33 mouse cellular contexts compared by ENCODE assay signal in the genomic region with DNA sequence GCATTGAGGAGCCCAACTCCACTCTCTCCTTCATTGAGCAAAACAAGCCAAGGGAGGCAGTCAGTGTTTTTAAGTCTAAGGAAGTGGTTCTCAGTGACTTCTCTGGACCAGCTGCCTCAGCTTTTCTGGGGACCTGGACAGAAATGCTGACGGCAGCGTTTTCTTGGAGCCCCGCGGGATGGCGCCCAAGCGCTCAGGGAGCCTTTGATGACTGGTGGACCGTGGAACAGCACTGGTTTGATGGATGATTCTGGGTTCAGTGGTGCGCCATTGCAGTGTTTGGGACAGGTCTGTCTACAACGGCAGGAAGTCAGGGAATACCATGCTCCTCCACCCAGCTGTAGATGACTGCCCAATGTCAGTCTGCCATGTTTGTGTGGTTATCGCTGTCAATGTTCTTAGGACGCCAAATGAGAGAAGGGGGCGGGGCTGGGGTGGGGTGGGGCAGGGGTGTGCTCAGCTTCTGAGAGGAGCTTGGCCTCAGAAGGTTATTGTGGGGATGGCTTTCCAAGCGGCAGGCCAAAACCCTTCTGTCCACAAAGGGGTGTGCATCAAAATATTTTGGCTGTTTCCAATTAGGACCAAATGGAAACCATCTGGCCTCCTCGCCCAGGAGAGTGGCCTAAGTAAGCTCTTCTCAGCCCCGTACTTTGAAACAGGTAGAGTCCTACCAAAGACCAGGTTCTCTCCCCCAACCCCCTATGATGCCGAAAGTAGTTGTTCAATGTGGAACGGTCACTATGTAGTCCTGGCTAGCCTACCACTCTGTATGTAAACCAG. TPM values are rescaled to one million over a fixed set of nuclear protein-coding genes. Genes with fewer than 3 reads are reported as not detected.
DNase-seq lines count a peak whose midpoint lies in the region; ATAC-seq and TF ChIP-seq lines count a peak whose summit lies in the region.
"Had no signal": no experiment of that assay in that cellular context is flagged by ENCODE, and none has a peak within 500 bp of the region (broad histone marks: within the 10 kb centered on the region; RNA-seq: fewer than 3 reads in every experiment).

No protein-coding gene starts in this region.

- no peaks in the 10 kb centered on the region for H3K36me3 ChIP-seq in hindbrain, embryonic 10.5 days
- H3K36me3 ChIP-seq in hindbrain, embryonic 13.5 days: no peaks in the 10 kb centered on the region
- no peaks in the 10 kb centered on the region for H3K36me3 ChIP-seq in limb, embryonic 10.5 days
- H3K36me3 ChIP-seq: embryonic facial prominence, embryonic 12.5 days; liver, embryonic 13.5 days; midbrain, embryonic 12.5 days; neural tube, embryonic 15.5 days had no signal

- H3K9me3 ChIP-seq in hindbrain, embryonic 10.5 days: peaks cover 1% of the 10 kb centered on the region; the same call in 1 of the 2 replicates
- H3K9me3 ChIP-seq in hindbrain, embryonic 13.5 days: no peaks in the 10 kb centered on the region
- no peaks in the 10 kb centered on the region for H3K9me3 ChIP-seq in limb, embryonic 10.5 days (replicated peaks)
- H3K9me3 ChIP-seq: forebrain, embryonic 13.5 days; liver, embryonic 13.5 days; midbrain, embryonic 12.5 days; neural tube, embryonic 15.5 days had no signal

- no peak overlapping the region for H3K4me2 ChIP-seq in hindbrain, embryonic 13.5 days
- H3K4me2 ChIP-seq: embryonic facial prominence, embryonic 12.5 days; forebrain, embryonic 13.5 days; hindbrain, embryonic 14.5 days; liver, embryonic 13.5 days; midbrain, embryonic 12.5 days; neural tube, embryonic 15.5 days had no signal

- H3K9ac ChIP-seq in hindbrain, embryonic 13.5 days: no peak overlapping the region
- H3K9ac ChIP-seq: embryonic facial prominence, embryonic 12.5 days; forebrain, embryonic 13.5 days; hindbrain, embryonic 14.5 days; liver, embryonic 13.5 days; midbrain, embryonic 12.5 days; neural tube, embryonic 15.5 days had no signal

- no peak for ATAC-seq in hindbrain, embryonic 13.5 days (ENCODE audit: low FRiP score)
- ATAC-seq in granulocyte monocyte progenitor cell, adult 5-6 weeks (replicated peaks; ENCODE audit: poor library complexity, severe bottlenecking): no peak
- no peak for ATAC-seq in CD4-positive, CD25-positive, alpha-beta regulatory T cell, adult 4 months
- ATAC-seq: forebrain, embryonic 13.5 days had no signal

- H3K27me3 ChIP-seq in hindbrain, embryonic 10.5 days (ENCODE audit: insufficient read depth, poor library complexity, severe bottlenecking): no peaks in the 10 kb centered on the region
- H3K27me3 ChIP-seq in hindbrain, embryonic 13.5 days: no peaks in the 10 kb centered on the region
- H3K27me3 ChIP-seq in limb, embryonic 10.5 days (ENCODE audit: low read depth, poor library complexity, severe bottlenecking): no peaks in the 10 kb centered on the region
- H3K27me3 ChIP-seq: embryonic facial prominence, embryonic 12.5 days; forebrain, embryonic 13.5 days; liver, embryonic 13.5 days; midbrain, embryonic 12.5 days; neural tube, embryonic 15.5 days had no signal

- peak overlapping the region; percentile 40; the same call in 1 of the 2 replicates for H3K27ac ChIP-seq in hindbrain, embryonic 10.5 days
- H3K27ac ChIP-seq in hindbrain, embryonic 13.5 days: no peak overlapping the region
- H3K27ac ChIP-seq in limb, embryonic 10.5 days: peak overlapping the region; percentile 74
- H3K27ac ChIP-seq in gastrocnemius, adult 2 months: no peak overlapping the region
- H3K27ac ChIP-seq: embryonic facial prominence, embryonic 12.5 days; forebrain, embryonic 13.5 days; hindbrain, embryonic 14.5 days; liver, embryonic 13.5 days; midbrain, embryonic 12.5 days had no signal

- no peak for TF ChIP-seq CTCF in gastrocnemius, adult 2 months (IDR thresholded peaks at IDR 0.05)

- DNase-seq in hindbrain, embryonic 10.5 days (ENCODE audit: low spot score): no peak
- peak; percentile 61 for DNase-seq in ES-CJ7 (ENCODE audit: low read depth, low spot score)
- DNase-seq in embryo, embryonic 11 days: peak; percentile 50
- DNase-seq in limb, embryonic 10.5 days (ENCODE audit: low spot score): peak; percentile 62
- no peak for DNase-seq in gastrocnemius, adult 2 months
- DNase-seq: adrenal gland, adult 2 months; cerebellum, adult 2 months; cerebellum, postnatal 25 days; gastrocnemius, postnatal 25 days; kidney, adult 2 months; kidney, postnatal 14 days; layer of hippocampus, postnatal 36 days; liver, embryonic 13.5 days; lung, adult 2 months; lung, postnatal 14 days; thymus, postnatal 14 days had no signal

- no peak overlapping the region for H3K4me3 ChIP-seq in hindbrain, embryonic 10.5 days
- no peak overlapping the region for H3K4me3 ChIP-seq in hindbrain, embryonic 13.5 days
- peak overlapping the region; percentile 28; the same call in 1 of the 2 replicates for H3K4me3 ChIP-seq in limb, embryonic 10.5 days
- no peak overlapping the region for H3K4me3 ChIP-seq in gastrocnemius, adult 2 months
- H3K4me3 ChIP-seq: embryonic facial prominence, embryonic 12.5 days; erythroblast, embryonic 14.5 days; forebrain, embryonic 13.5 days; liver, embryonic 13.5 days; midbrain, embryonic 12.5 days; neural tube, embryonic 15.5 days had no signal

- H3K4me1 ChIP-seq in hindbrain, embryonic 10.5 days (replicated peaks): peaks cover 26% of the 10 kb centered on the region
- peaks cover 15% of the 10 kb centered on the region for H3K4me1 ChIP-seq in hindbrain, embryonic 13.5 days (replicated peaks)
- H3K4me1 ChIP-seq in limb, embryonic 10.5 days: peaks cover 37% of the 10 kb centered on the region

- intact Hi-C loops in gastrocnemius, adult 2 months (cut with DNase I): no loop called here

- WGBS in hindbrain, embryonic 10.5 days: 74% methylated on average over 17 of the region's 17 CpGs
- 76% methylated on average over 17 of the region's 17 CpGs for WGBS in hindbrain, embryonic 13.5 days
- WGBS in limb, embryonic 10.5 days: 53% methylated on average over 17 of the region's 17 CpGs

RNA-seq across cellular contexts. Expression of gene Gm28729, which starts 20.8 kb away (rescaled TPM):
- polyA plus RNA-seq in hindbrain, embryonic 10.5 days (2016; fragmentation: Nextera tagmentation; extraction: Ambion mirVana): 0.07 and 0.37 TPM in 2 replicates
- polyA plus RNA-seq in hindbrain, embryonic 13.5 days (2015; fragmentation: Nextera tagmentation; extraction: Ambion mirVana): 0.19 and 0.40 TPM in 2 replicates
- polyA plus RNA-seq in limb, embryonic 10.5 days (2016; fragmentation: Nextera tagmentation; extraction: Ambion mirVana): not detected in 2 replicates
- total RNA-seq in granulocyte monocyte progenitor cell, adult 5-6 weeks (2014; fragmentation: Nextera tagmentation): not detected in 2 replicates
- not detected in 2 replicates for total RNA-seq in granulocyte monocyte progenitor cell, adult 5-6 weeks (2017)
- not detected for total RNA-seq in gastrocnemius, adult 2 months (2021)
- not detected for polyA plus RNA-seq in CD4-positive, CD25-positive, alpha-beta regulatory T cell, adult 4 months (2017; shearing (Covaris generic))
- total RNA-seq: heart, adult 8-10 months; heart, postnatal 25 days; left cerebral cortex, postnatal 10 days; megakaryocyte progenitor cell, adult 5-6 weeks had no signal
- polyA plus RNA-seq: adrenal gland, adult 2 months; embryonic facial prominence, embryonic 12.5 days; erythroblast, embryonic 14.5 days; heart, embryonic 14.5 days; intestine, embryonic 14.5 days; kidney, adult 2 months; liver, embryonic 13.5 days; midbrain, embryonic 12.5 days; neural tube, embryonic 15.5 days; small intestine, adult 2 months; stomach, postnatal 0 days had no signal

RNA-seq across cellular contexts. Expression of gene Rnf7, which starts 25.8 kb away (rescaled TPM):
- 269 and 272 TPM in 2 replicates for polyA plus RNA-seq in hindbrain, embryonic 10.5 days (2016; fragmentation: Nextera tagmentation; extraction: Ambion mirVana)
- 256 and 260 TPM in 2 replicates for polyA plus RNA-seq in hindbrain, embryonic 13.5 days (2015; fragmentation: Nextera tagmentation; extraction: Ambion mirVana)
- polyA plus RNA-seq in limb, embryonic 10.5 days (2016; fragmentation: Nextera tagmentation; extraction: Ambion mirVana): 257 and 265 TPM in 2 replicates
- 109 and 110 TPM in 2 replicates for total RNA-seq in granulocyte monocyte progenitor cell, adult 5-6 weeks (2014; fragmentation: Nextera tagmentation)
- 53.9 and 72.0 TPM in 2 replicates for total RNA-seq in granulocyte monocyte progenitor cell, adult 5-6 weeks (2017)
- total RNA-seq in gastrocnemius, adult 2 months (2021): 10 to 100 TPM; 67.3 to 80.3 TPM
- 100 to 1,000 TPM in 1 of 2 experiments, 10 to 100 TPM in 1; 99.6 to 100 TPM for polyA plus RNA-seq in CD4-positive, CD25-positive, alpha-beta regulatory T cell, adult 4 months (2017; shearing (Covaris generic))

Comparison
In these comparisons a context has a peak if more than half of its experiments do, and no peak if none do; other contexts are left out.
1. H3K27ac ChIP-seq: peak in hindbrain, embryonic 10.5 days (single experiment) and limb, embryonic 10.5 days (single experiment); none in hindbrain, embryonic 13.5 days (single experiment) and gastrocnemius, adult 2 months (single experiment).
2. DNase-seq: peak in ES-CJ7 (single experiment), embryo, embryonic 11 days (single experiment) and limb, embryonic 10.5 days (single experiment); none in hindbrain, embryonic 10.5 days (single experiment) and gastrocnemius, adult 2 months (single experiment).